Mouse (Mus musculus): ENCODE results near the gene Zfp369.

DNA sequence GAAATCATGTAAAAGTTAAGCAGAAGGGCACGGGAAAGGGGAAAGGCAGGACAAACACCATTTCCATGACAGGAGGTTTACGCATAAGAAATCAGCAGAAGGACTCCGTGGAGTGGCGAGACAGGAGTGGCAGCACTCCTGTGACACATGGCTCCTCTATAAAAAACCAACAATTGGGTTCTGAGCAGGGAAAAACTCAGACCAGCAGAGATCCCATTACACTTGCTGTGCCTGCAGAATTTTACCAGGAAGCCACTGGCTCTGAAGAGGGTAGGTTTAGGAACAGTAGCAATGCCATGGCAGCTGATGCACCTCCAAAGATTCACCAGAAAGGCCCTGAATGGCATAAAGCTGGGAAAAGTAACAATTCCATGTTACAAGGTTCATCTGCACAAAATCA, 17.7 kb downstream of the Zfp369 start:
- TF ChIP-seq CTCF (IDR thresholded peaks at IDR 0.05; ENCODE audit: insufficient read depth, low read length): no peak
- TF ChIP-seq POLR2A (IDR thresholded peaks at IDR 0.05; ENCODE audit: borderline replicate concordance, extremely low read depth, low read depth, low read length): no peak
